Mouse (Mus musculus): ENCODE measurements around the gene Fmnl1. TPM values are rescaled to one million over a fixed set of nuclear protein-coding genes. Genes with fewer than 3 reads are reported as not detected.

The Fmnl1 gene
- polyA plus RNA-seq, 1 experiment from 2014 or later, result 5.9 TPM

DNA sequence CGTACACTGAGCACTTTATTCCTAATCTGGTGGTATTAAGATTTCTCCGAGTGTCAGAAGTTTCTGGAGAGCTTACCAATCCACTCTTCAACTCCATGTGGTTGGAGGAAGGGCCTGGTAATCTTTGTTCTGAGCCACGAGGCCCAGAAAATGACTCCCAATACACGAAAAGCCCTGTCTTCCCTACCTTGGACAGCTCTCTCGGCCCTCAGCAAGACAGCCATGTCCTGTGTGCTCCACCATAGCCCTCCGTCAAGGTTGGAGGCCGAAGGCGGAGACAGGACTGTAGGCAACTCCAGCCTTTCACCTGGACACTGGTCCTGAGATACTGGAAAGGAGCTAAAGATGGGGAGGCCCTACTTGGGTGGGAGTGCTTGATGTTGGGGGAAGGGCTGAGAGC is 39.4 kb downstream of the Fmnl1 start:
- Histone ChIP-seq H3K9me3 (ENCODE audit: low read length) (no peaks in the 10 kb centered on the region), H3K36me3 (replicated peaks; ENCODE audit: insufficient read depth, low read length) (no peaks in the 10 kb centered on the region), H3K27ac (ENCODE audit: low read depth) (no peak overlapping the region), H3K27me3 (ENCODE audit: insufficient read depth, low read length) (no peaks in the 10 kb centered on the region), H3K9ac (replicated peaks) (no peak overlapping the region), H3K4me2 (ENCODE audit: low read depth, low read length) (no peak overlapping the region), H3K4me3 (ENCODE audit: low read depth, low read length) (no peak overlapping the region), H3K4me1 (ENCODE audit: insufficient read depth) (no peaks in the 10 kb centered on the region)
- ATAC-seq (no peak), DNase-seq (no peak)
- no peak for TF ChIP-seq EP300 (IDR thresholded peaks at IDR 0.05; ENCODE audit: low read depth)
- no peak for TF ChIP-seq CTCF (IDR thresholded peaks at IDR 0.05; ENCODE audit: low read depth)
- WGBS (ENCODE audit: insufficient replicate concordance), result 50% methylated on average over 8 of the region's 8 CpGs

DNA sequence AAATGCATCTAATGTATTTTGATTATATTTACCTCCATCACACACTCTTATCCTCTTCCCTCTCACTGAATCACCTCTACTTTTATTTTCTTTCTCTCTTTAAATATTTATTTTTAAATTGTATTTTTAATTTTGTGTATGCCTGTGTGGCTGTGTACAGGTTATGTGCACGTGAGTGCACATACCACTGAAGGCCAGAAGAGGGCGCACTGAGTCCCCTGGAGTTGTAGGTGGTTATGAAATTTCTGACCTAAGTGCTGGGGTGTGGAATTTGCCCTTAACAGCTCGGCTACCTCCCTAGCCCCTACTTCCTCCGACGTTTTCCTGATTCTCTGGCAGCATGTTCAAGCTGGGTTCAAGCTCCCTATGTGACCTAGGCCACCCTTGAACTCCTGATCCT is 42.8 kb downstream of the Fmnl1 start:
- no peak overlapping the region for H3K4me3 ChIP-seq (ENCODE audit: low read depth, low read length)
- no peaks in the 10 kb centered on the region for H3K27me3 ChIP-seq (ENCODE audit: insufficient read depth, low read length)
- no peaks in the 10 kb centered on the region for H3K36me3 ChIP-seq (replicated peaks; ENCODE audit: insufficient read depth, low read length)
- ATAC-seq (no peak), DNase-seq (no peak)
- H3K4me1 ChIP-seq (ENCODE audit: insufficient read depth), result peaks cover 6% of the 10 kb centered on the region; the same call in 1 of the 2 replicates
- H3K27ac ChIP-seq (ENCODE audit: low read depth), result no peak overlapping the region
- no peak overlapping the region for H3K9ac ChIP-seq (replicated peaks)
- no peaks in the 10 kb centered on the region for H3K9me3 ChIP-seq (ENCODE audit: low read length)
- TF ChIP-seq EP300 (IDR thresholded peaks at IDR 0.05; ENCODE audit: low read depth) (no peak), CTCF (IDR thresholded peaks at IDR 0.05; ENCODE audit: low read depth) (peak; percentile 33)
- no peak overlapping the region for H3K4me2 ChIP-seq (ENCODE audit: low read depth, low read length)
- 78% methylated on average over 5 of the region's 5 CpGs for WGBS (ENCODE audit: insufficient replicate concordance)

DNA sequence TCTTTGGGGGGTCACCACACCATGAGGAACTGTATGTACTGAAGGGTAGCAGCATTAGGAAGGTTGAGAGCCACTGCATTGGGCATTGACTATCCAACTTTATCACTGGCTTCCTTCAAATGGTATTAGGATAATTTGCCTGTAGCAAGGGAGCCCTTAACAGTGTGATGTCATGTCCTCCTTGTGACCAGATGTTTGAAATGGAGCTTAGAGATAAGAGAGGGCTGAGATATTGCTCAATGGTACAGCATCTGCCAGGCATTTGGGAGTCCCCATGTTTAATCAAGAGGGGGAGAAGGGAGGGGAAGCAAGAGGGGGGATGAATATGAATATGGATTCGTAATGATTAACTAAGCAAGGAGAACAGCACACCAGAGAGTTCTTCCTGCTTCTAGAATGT is 44.4 kb downstream of the Fmnl1 start:
- TF ChIP-seq CTCF (IDR thresholded peaks at IDR 0.05; ENCODE audit: low read depth) (no peak), EP300 (IDR thresholded peaks at IDR 0.05; ENCODE audit: low read depth) (no peak)
- 39% methylated on average over 1 of the region's 1 CpGs for WGBS (ENCODE audit: insufficient replicate concordance)
- no peaks in the 10 kb centered on the region for H3K9me3 ChIP-seq (ENCODE audit: low read length)
- no peaks in the 10 kb centered on the region for H3K36me3 ChIP-seq (replicated peaks; ENCODE audit: insufficient read depth, low read length)
- ATAC-seq, result 0 out of 2 replicates have a peak, but pooled peaks have one; percentile 40
- H3K27me3 ChIP-seq (ENCODE audit: insufficient read depth, low read length), result no peaks in the 10 kb centered on the region
- peaks cover 6% of the 10 kb centered on the region; the same call in 1 of the 2 replicates for H3K4me1 ChIP-seq (ENCODE audit: insufficient read depth)
- no peak overlapping the region for H3K4me3 ChIP-seq (ENCODE audit: low read depth, low read length)
- DNase-seq, result no peak
- no peak overlapping the region for H3K27ac ChIP-seq (ENCODE audit: low read depth)
- H3K9ac ChIP-seq (replicated peaks), result no peak overlapping the region
- H3K4me2 ChIP-seq (ENCODE audit: low read depth, low read length), result no peak overlapping the region

DNA sequence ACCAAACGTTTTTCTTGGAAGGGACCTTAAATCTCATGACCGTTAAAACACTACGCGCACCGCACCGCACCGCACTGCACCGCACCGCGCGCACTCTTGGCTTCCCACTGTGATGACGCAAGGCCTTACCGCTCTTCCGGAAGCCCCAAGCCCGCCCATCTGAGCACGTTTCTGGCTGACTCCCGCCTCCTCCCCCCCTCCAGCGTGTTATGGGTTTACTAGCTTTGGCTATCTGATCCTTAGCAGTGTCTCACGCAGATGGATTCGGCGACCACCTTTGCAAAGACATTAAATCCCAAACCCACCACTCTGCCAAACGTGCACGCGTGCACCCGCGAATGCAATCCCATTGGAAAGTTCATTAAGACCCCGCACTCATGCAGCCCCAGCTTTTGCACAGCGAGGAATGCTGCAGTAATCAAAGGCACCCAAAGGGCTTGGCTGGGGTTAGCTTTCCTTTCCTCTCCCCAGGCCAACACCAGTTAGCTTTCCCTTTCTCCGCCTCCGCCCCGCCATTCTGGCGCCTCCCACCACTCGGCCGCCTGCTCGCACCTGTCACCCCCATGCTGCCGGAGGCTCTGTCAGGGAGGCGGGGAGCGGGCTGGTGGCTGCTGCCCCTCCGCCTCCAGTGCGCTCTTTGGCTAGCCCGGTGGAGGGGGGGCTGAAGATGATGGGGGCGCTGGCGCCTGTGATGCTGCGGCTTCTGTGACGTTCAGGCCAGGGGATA is 47.0 kb downstream of the Fmnl1 start, which contains the start of gene Spata32:
TSS of gene Spata32 (minus strand) at position 643 of the 727 bp plus-strand sequence.
- Histone ChIP-seq H3K27me3 (ENCODE audit: insufficient read depth, low read length) (no peaks in the 10 kb centered on the region), H3K4me1 (ENCODE audit: insufficient read depth) (peaks cover 6% of the 10 kb centered on the region; the same call in 1 of the 2 replicates), H3K4me3 (ENCODE audit: low read depth, low read length) (peak within 1 kb of the TSS; percentile 46), H3K36me3 (replicated peaks; ENCODE audit: insufficient read depth, low read length) (0 out of 2 replicates have a peak, but pooled peaks cover 5% of the 10 kb centered on the region), H3K4me2 (ENCODE audit: low read depth, low read length) (peak within 1 kb of the TSS; percentile 83), H3K9ac (replicated peaks) (peak within 1 kb of the TSS; percentile 47; the same call in 1 of the 2 replicates), H3K27ac (ENCODE audit: low read depth) (no peak within 1 kb of the TSS), H3K9me3 (ENCODE audit: low read length) (no peaks in the 10 kb centered on the region)
- TF ChIP-seq EP300 (IDR thresholded peaks at IDR 0.05; ENCODE audit: low read depth) (no peak), CTCF (IDR thresholded peaks at IDR 0.05; ENCODE audit: low read depth) (no peak)
- under 1% methylated on average over 45 of the region's 45 CpGs for WGBS (ENCODE audit: insufficient replicate concordance)
- peak; percentile 70 for ATAC-seq
- DNase-seq, result peak; percentile 62

DNA sequence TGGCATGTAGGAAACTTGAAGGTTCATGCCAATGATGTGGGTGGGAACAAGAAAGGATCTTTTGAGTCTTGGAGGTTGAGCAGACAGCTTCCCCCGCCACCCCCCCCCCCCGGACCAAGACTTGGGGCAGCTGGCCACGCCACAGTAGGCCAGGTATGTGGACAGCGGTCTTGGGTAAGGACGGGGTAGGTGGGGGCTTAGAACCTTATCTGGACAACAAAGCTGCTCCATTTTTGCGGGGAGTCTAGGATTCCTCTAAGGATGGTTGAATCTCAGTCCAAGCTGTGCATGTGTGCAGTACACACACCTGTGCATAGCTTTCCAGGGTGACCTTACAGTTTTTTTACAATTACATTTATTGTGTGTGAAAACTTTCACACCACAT is 47.6 kb downstream of the Fmnl1 start:
- H3K4me2 ChIP-seq (ENCODE audit: low read depth, low read length), result peak overlapping the region; percentile 83
- peak overlapping the region; percentile 46 for H3K4me3 ChIP-seq (ENCODE audit: low read depth, low read length)
- H3K9me3 ChIP-seq (ENCODE audit: low read length), result no peaks in the 10 kb centered on the region
- 0 out of 2 replicates have a peak overlapping the region, but pooled peaks have one; percentile 47 for H3K9ac ChIP-seq (replicated peaks)
- DNase-seq (no peak), ATAC-seq (no peak)
- 33% methylated on average over 6 of the region's 6 CpGs for WGBS (ENCODE audit: insufficient replicate concordance)
- 0 out of 2 replicates have a peak, but pooled peaks cover 5% of the 10 kb centered on the region for H3K36me3 ChIP-seq (replicated peaks; ENCODE audit: insufficient read depth, low read length)
- no peaks in the 10 kb centered on the region for H3K27me3 ChIP-seq (ENCODE audit: insufficient read depth, low read length)
- peaks cover 6% of the 10 kb centered on the region; the same call in 1 of the 2 replicates for H3K4me1 ChIP-seq (ENCODE audit: insufficient read depth)
- H3K27ac ChIP-seq (ENCODE audit: low read depth), result no peak overlapping the region
- no peak for TF ChIP-seq EP300 (IDR thresholded peaks at IDR 0.05; ENCODE audit: low read depth)
- TF ChIP-seq CTCF (IDR thresholded peaks at IDR 0.05; ENCODE audit: low read depth), result no peak

DNA sequence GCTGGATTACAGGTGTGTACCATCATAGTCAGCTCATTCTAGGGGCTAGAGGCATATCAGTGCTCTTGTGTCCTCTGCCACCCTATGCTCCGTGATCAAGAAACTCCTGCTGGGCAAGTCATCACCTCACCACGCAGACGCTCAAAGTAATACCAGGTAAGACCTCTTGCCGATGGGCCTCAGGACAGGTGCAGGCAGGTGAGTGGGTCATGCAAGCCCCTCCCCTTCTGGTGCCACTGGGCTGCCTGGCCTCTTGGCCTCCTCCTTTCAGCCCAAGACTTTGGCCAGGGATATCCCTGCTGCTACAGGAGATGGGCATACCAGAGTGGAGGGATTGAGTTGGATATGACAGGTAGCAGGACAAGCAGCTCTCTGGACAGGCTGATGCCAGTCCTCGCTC is 48.4 kb downstream of the Fmnl1 start:
- ATAC-seq, result no peak

More for the DNA sequence above, 48.4 kb downstream of the Fmnl1 start:
- DNase-seq, result no peak
- H3K36me3 ChIP-seq (replicated peaks; ENCODE audit: insufficient read depth, low read length), result peaks cover 9% of the 10 kb centered on the region; the same call in 1 of the 2 replicates
- WGBS (ENCODE audit: insufficient replicate concordance), result 78% methylated on average over 5 of the region's 5 CpGs
- H3K4me3 ChIP-seq (ENCODE audit: low read depth, low read length), result no peak overlapping the region
- TF ChIP-seq EP300 (IDR thresholded peaks at IDR 0.05; ENCODE audit: low read depth) (no peak), CTCF (IDR thresholded peaks at IDR 0.05; ENCODE audit: low read depth) (no peak)
- H3K9me3 ChIP-seq (ENCODE audit: low read length), result no peaks in the 10 kb centered on the region
- H3K4me2 ChIP-seq (ENCODE audit: low read depth, low read length), result no peak overlapping the region
- peaks cover 6% of the 10 kb centered on the region; the same call in 1 of the 2 replicates for H3K4me1 ChIP-seq (ENCODE audit: insufficient read depth)
- H3K9ac ChIP-seq (replicated peaks), result no peak overlapping the region
- no peaks in the 10 kb centered on the region for H3K27me3 ChIP-seq (ENCODE audit: insufficient read depth, low read length)
- H3K27ac ChIP-seq (ENCODE audit: low read depth), result no peak overlapping the region

All from liver, postnatal 0 days (tissue).